Comparison of ENCODE assay signal across 14 mouse cellular contexts in genomic region chr4:138516448-138516847, GRCm38 (mm10).
A peak's percentile ranks its signal among the peaks of the same experiment; 100 is the strongest.
DNase-seq lines count a peak whose midpoint lies in the region; ATAC-seq lines count a peak whose summit lies in the region.
"Had no signal": no experiment of that assay in that cellular context is flagged by ENCODE, and none has a peak within 500 bp of the region (broad histone marks: within the 10 kb centered on the region; RNA-seq: fewer than 3 reads in every experiment).

No protein-coding gene starts in this region.

- H3K9ac ChIP-seq in hindbrain, embryonic 15.5 days, result no peak overlapping the region
- H3K9ac ChIP-seq in hindbrain, embryonic 14.5 days, result no peak overlapping the region
- H3K9ac ChIP-seq in midbrain, embryonic 13.5 days (replicated peaks), result no peak overlapping the region
- H3K9ac ChIP-seq in kidney, embryonic 16.5 days (replicated peaks; ENCODE audit: low read length), result no peak overlapping the region
- no peak overlapping the region for H3K9ac ChIP-seq in neural tube, embryonic 15.5 days (replicated peaks)
- H3K9ac ChIP-seq: limb, embryonic 15.5 days; midbrain, embryonic 12.5 days had no signal

- H3K4me3 ChIP-seq in hindbrain, embryonic 15.5 days, result no peak overlapping the region
- H3K4me3 ChIP-seq in hindbrain, embryonic 14.5 days (replicated peaks; ENCODE audit: low read length), result no peak overlapping the region
- H3K4me3 ChIP-seq in midbrain, embryonic 13.5 days (replicated peaks), result no peak overlapping the region
- no peak overlapping the region for H3K4me3 ChIP-seq in midbrain, embryonic 10.5 days
- H3K4me3 ChIP-seq in kidney, embryonic 16.5 days (ENCODE audit: low read length), result no peak overlapping the region
- no peak overlapping the region for H3K4me3 ChIP-seq in neural tube, embryonic 15.5 days (replicated peaks)
- H3K4me3 ChIP-seq: embryonic facial prominence, embryonic 10.5 days; gastrocnemius, adult 2 months; heart, adult 2 months; limb, embryonic 15.5 days; midbrain, embryonic 12.5 days had no signal

- no peaks in the 10 kb centered on the region for H3K9me3 ChIP-seq in hindbrain, embryonic 15.5 days
- no peaks in the 10 kb centered on the region for H3K9me3 ChIP-seq in hindbrain, embryonic 14.5 days (ENCODE audit: control insufficient read depth, low read length)
- no peaks in the 10 kb centered on the region for H3K9me3 ChIP-seq in midbrain, embryonic 13.5 days
- H3K9me3 ChIP-seq in midbrain, embryonic 10.5 days (replicated peaks), result no peaks in the 10 kb centered on the region
- no peaks in the 10 kb centered on the region for H3K9me3 ChIP-seq in kidney, embryonic 16.5 days (ENCODE audit: low read length)
- H3K9me3 ChIP-seq in neural tube, embryonic 15.5 days (replicated peaks), result no peaks in the 10 kb centered on the region
- H3K9me3 ChIP-seq: embryonic facial prominence, embryonic 10.5 days; limb, embryonic 15.5 days; midbrain, embryonic 12.5 days had no signal

- H3K4me1 ChIP-seq in hindbrain, embryonic 15.5 days (replicated peaks), result peaks cover 35% of the 10 kb centered on the region
- peaks cover 26% of the 10 kb centered on the region for H3K4me1 ChIP-seq in hindbrain, embryonic 14.5 days (replicated peaks; ENCODE audit: control insufficient read depth, insufficient read depth, low read length)
- H3K4me1 ChIP-seq in midbrain, embryonic 13.5 days (replicated peaks), result peaks cover 24% of the 10 kb centered on the region
- peaks cover 22% of the 10 kb centered on the region for H3K4me1 ChIP-seq in midbrain, embryonic 10.5 days
- 0 out of 2 replicates have a peak, but pooled peaks cover 5% of the 10 kb centered on the region for H3K4me1 ChIP-seq in kidney, embryonic 16.5 days (ENCODE audit: insufficient read depth, low read length)
- H3K4me1 ChIP-seq in neural tube, embryonic 15.5 days, result peaks cover 38% of the 10 kb centered on the region
- H3K4me1 ChIP-seq: embryonic facial prominence, embryonic 10.5 days; limb, embryonic 15.5 days had no signal

- 88% methylated on average over 3 of the region's 3 CpGs for WGBS in hindbrain, embryonic 15.5 days
- WGBS in hindbrain, embryonic 14.5 days, result 84% methylated on average over 3 of the region's 3 CpGs
- WGBS in midbrain, embryonic 13.5 days, result 90% methylated on average over 3 of the region's 3 CpGs
- 83% methylated on average over 3 of the region's 3 CpGs for WGBS in midbrain, embryonic 10.5 days
- WGBS in kidney, embryonic 16.5 days, result 72% methylated on average over 3 of the region's 3 CpGs
- WGBS in neural tube, embryonic 15.5 days, result 80% methylated on average over 3 of the region's 3 CpGs

- no peak overlapping the region; the same call in 1 of the 2 replicates for H3K27ac ChIP-seq in hindbrain, embryonic 15.5 days (replicated peaks)
- H3K27ac ChIP-seq in hindbrain, embryonic 14.5 days, result no peak overlapping the region
- no peak overlapping the region for H3K27ac ChIP-seq in midbrain, embryonic 13.5 days
- no peak overlapping the region for H3K27ac ChIP-seq in midbrain, embryonic 10.5 days (replicated peaks)
- no peak overlapping the region for H3K27ac ChIP-seq in kidney, embryonic 16.5 days (ENCODE audit: low read length)
- peak overlapping the region; percentile 64 for H3K27ac ChIP-seq in neural tube, embryonic 15.5 days (replicated peaks)
- H3K27ac ChIP-seq: embryonic facial prominence, embryonic 10.5 days; gastrocnemius, adult 2 months; heart, adult 2 months; limb, embryonic 15.5 days; midbrain, embryonic 12.5 days had no signal

- ATAC-seq in hindbrain, embryonic 15.5 days (ENCODE audit: low FRiP score, low read depth), result 0 out of 2 replicates have a peak, but pooled peaks have one; percentile 35
- ATAC-seq in hindbrain, embryonic 14.5 days (ENCODE audit: low FRiP score), result no peak
- ATAC-seq in midbrain, embryonic 13.5 days, result peak; percentile 13; the same call in 1 of the 2 replicates
- peak; percentile 86 for ATAC-seq in kidney, embryonic 16.5 days (ENCODE audit: low FRiP score, low TSS enrichment)
- ATAC-seq in neural tube, embryonic 15.5 days (ENCODE audit: low FRiP score), result no peak

- H3K36me3 ChIP-seq in hindbrain, embryonic 15.5 days, result no peaks in the 10 kb centered on the region
- no peaks in the 10 kb centered on the region for H3K36me3 ChIP-seq in hindbrain, embryonic 14.5 days (replicated peaks; ENCODE audit: control insufficient read depth, insufficient read depth)
- no peaks in the 10 kb centered on the region for H3K36me3 ChIP-seq in midbrain, embryonic 13.5 days
- H3K36me3 ChIP-seq in midbrain, embryonic 10.5 days, result no peaks in the 10 kb centered on the region
- H3K36me3 ChIP-seq in kidney, embryonic 16.5 days (ENCODE audit: insufficient read depth, low read length), result no peaks in the 10 kb centered on the region
- H3K36me3 ChIP-seq in neural tube, embryonic 15.5 days, result no peaks in the 10 kb centered on the region
- H3K36me3 ChIP-seq: embryonic facial prominence, embryonic 10.5 days; limb, embryonic 15.5 days; midbrain, embryonic 12.5 days had no signal

- no peak for DNase-seq in hindbrain, embryonic 14.5 days (ENCODE audit: low spot score)
- no peak for DNase-seq in midbrain, embryonic 10.5 days (ENCODE audit: low spot score)
- no peak for DNase-seq in frontal cortex, postnatal 25 days (ENCODE audit: low spot score in 2 of 2)
- DNase-seq: adrenal gland, postnatal 10 days; cerebellum, postnatal 14 days; gastrocnemius, adult 2 months; heart, adult 2 months had no signal

- H3K4me2 ChIP-seq in hindbrain, embryonic 15.5 days, result no peak overlapping the region
- no peak overlapping the region for H3K4me2 ChIP-seq in hindbrain, embryonic 14.5 days (replicated peaks)
- no peak overlapping the region for H3K4me2 ChIP-seq in midbrain, embryonic 13.5 days (replicated peaks)
- H3K4me2 ChIP-seq in kidney, embryonic 16.5 days (replicated peaks; ENCODE audit: low read depth, low read length), result no peak overlapping the region
- no peak overlapping the region for H3K4me2 ChIP-seq in neural tube, embryonic 15.5 days
- H3K4me2 ChIP-seq: limb, embryonic 15.5 days; midbrain, embryonic 12.5 days had no signal

- no peaks in the 10 kb centered on the region for H3K27me3 ChIP-seq in hindbrain, embryonic 15.5 days
- H3K27me3 ChIP-seq in hindbrain, embryonic 14.5 days (ENCODE audit: control insufficient read depth, insufficient read depth, low read length), result no peaks in the 10 kb centered on the region
- H3K27me3 ChIP-seq in midbrain, embryonic 13.5 days, result no peaks in the 10 kb centered on the region
- H3K27me3 ChIP-seq in midbrain, embryonic 10.5 days (ENCODE audit: low read depth, poor library complexity, severe bottlenecking), result no peaks in the 10 kb centered on the region; the same call in 1 of the 2 replicates
- no peaks in the 10 kb centered on the region; the same call in 1 of the 2 replicates for H3K27me3 ChIP-seq in kidney, embryonic 16.5 days (ENCODE audit: insufficient read depth, low read length)
- no peaks in the 10 kb centered on the region for H3K27me3 ChIP-seq in neural tube, embryonic 15.5 days (replicated peaks)

Comparison
In these comparisons a context has a peak if more than half of its experiments do, and no peak if none do; other contexts are left out.
1. ATAC-seq: peak in hindbrain, embryonic 15.5 days (single experiment), midbrain, embryonic 13.5 days (single experiment) and kidney, embryonic 16.5 days (single experiment); none in hindbrain, embryonic 14.5 days (single experiment) and neural tube, embryonic 15.5 days (single experiment).